Mouse (Mus musculus): ENCODE measurements at regions not wholly inside any gene's neighbourhood (a gene's known extent, or its start where the extent isn't known, plus 50 kb on each side); places are given as distances from the start of the nearest gene placed in this dataset.

- Histone ChIP-seq H3K27me3 (ENCODE audit: control insufficient read depth, insufficient read depth, low read length) (no peaks in the 10 kb centered on the region), H3K4me1 (ENCODE audit: control insufficient read depth, insufficient read depth, low read length) (no peaks in the 10 kb centered on the region), H3K27ac (ENCODE audit: low read depth, low read length) (no peak overlapping the region), H3K4me2 (ENCODE audit: low read depth, low read length) (no peak overlapping the region), H3K9ac (replicated peaks; ENCODE audit: low read depth, low read length) (no peak overlapping the region), H3K9me3 (ENCODE audit: control insufficient read depth, low read length) (no peaks in the 10 kb centered on the region), H3K36me3 (ENCODE audit: control insufficient read depth, insufficient read depth, low read length) (no peaks in the 10 kb centered on the region), H3K4me3 (ENCODE audit: low read depth, low read length) (no peak overlapping the region)
- no peak for ATAC-seq (ENCODE audit: low read depth)
- WGBS, result 37% methylated on average over 4 of the region's 4 CpGs
Observed at GRCm38 (mm10) chr17:4941286-4941800, 52.8 kb upstream of the Arid1b start.

GRCm38 (mm10) chr17:4942868-4943267 lies 51.3 kb upstream of the Arid1b start:
- ATAC-seq (ENCODE audit: low read depth), result no peak
- no peaks in the 10 kb centered on the region for H3K9me3 ChIP-seq (ENCODE audit: control insufficient read depth, low read length)
- no peak overlapping the region for H3K9ac ChIP-seq (replicated peaks; ENCODE audit: low read depth, low read length)
- no peak overlapping the region for H3K27ac ChIP-seq (ENCODE audit: low read depth, low read length)
- no peak overlapping the region for H3K4me3 ChIP-seq (ENCODE audit: low read depth, low read length)
- no peaks in the 10 kb centered on the region for H3K36me3 ChIP-seq (ENCODE audit: control insufficient read depth, insufficient read depth, low read length)
- H3K27me3 ChIP-seq (ENCODE audit: control insufficient read depth, insufficient read depth, low read length), result no peaks in the 10 kb centered on the region
- no peaks in the 10 kb centered on the region for H3K4me1 ChIP-seq (ENCODE audit: control insufficient read depth, insufficient read depth, low read length)
- no peak overlapping the region for H3K4me2 ChIP-seq (ENCODE audit: low read depth, low read length)
- WGBS, result 92% methylated on average over 7 of the region's 7 CpGs

All from neural tube, embryonic 14.5 days (tissue).